Mouse (Mus musculus): ENCODE data around the gene Sipa1l1. TPM values are rescaled to one million over a fixed set of nuclear protein-coding genes. Genes with fewer than 3 reads are reported as not detected.
A peak's percentile ranks its signal among the peaks of the same experiment; 100 is the strongest.

Gene Sipa1l1
- total RNA-seq, 2 experiments from 2014 or later: 26.6 to 43.1 TPM

- ATAC-seq (replicated peaks; ENCODE audit: poor library complexity, severe bottlenecking): no peak
These were observed 155.5 kb downstream of the Sipa1l1 start for GRCm38 (mm10) chr12:82324621-82325020.

GRCm38 (mm10) chr12:82325502-82325901 lies 156.4 kb downstream of the Sipa1l1 start:
- ATAC-seq (replicated peaks; ENCODE audit: poor library complexity, severe bottlenecking): no peak

GRCm38 (mm10) chr12:82326438-82326837 lies 157.3 kb downstream of the Sipa1l1 start:
- no peak for ATAC-seq (replicated peaks; ENCODE audit: poor library complexity, severe bottlenecking)

- peak; percentile 70 for ATAC-seq (replicated peaks; ENCODE audit: poor library complexity, severe bottlenecking)
These were observed 159.0 kb downstream of the Sipa1l1 start for GRCm38 (mm10) chr12:82328112-82328511.

GRCm38 (mm10) chr12:82332836-82333614 lies 163.9 kb downstream of the Sipa1l1 start:
- ATAC-seq (replicated peaks; ENCODE audit: poor library complexity, severe bottlenecking): no peak

- ATAC-seq (replicated peaks; ENCODE audit: poor library complexity, severe bottlenecking): no peak
These were observed 164.9 kb downstream of the Sipa1l1 start for GRCm38 (mm10) chr12:82333999-82334398.

GRCm38 (mm10) chr12:82334550-82334949 lies 165.4 kb downstream of the Sipa1l1 start:
- ATAC-seq (replicated peaks; ENCODE audit: poor library complexity, severe bottlenecking): peak; percentile 61; the same call in 1 of the 2 replicates

- no peak for ATAC-seq (replicated peaks; ENCODE audit: poor library complexity, severe bottlenecking)
These were observed 166.0 kb downstream of the Sipa1l1 start for GRCm38 (mm10) chr12:82335095-82335494.

- ATAC-seq (replicated peaks; ENCODE audit: poor library complexity, severe bottlenecking): no peak
These were observed 169.4 kb downstream of the Sipa1l1 start for GRCm38 (mm10) chr12:82338550-82338949.

GRCm38 (mm10) chr12:82339221-82339861 lies 170.2 kb downstream of the Sipa1l1 start:
- ATAC-seq (replicated peaks; ENCODE audit: poor library complexity, severe bottlenecking): no peak

- peak; percentile 90 for ATAC-seq (replicated peaks; ENCODE audit: poor library complexity, severe bottlenecking)
These were observed 171.2 kb downstream of the Sipa1l1 start for GRCm38 (mm10) chr12:82340196-82340918.

GRCm38 (mm10) chr12:82341181-82341580 lies 172.1 kb downstream of the Sipa1l1 start:
- ATAC-seq (replicated peaks; ENCODE audit: poor library complexity, severe bottlenecking): no peak

GRCm38 (mm10) chr12:82341696-82342095 lies 172.6 kb downstream of the Sipa1l1 start:
- ATAC-seq (replicated peaks; ENCODE audit: poor library complexity, severe bottlenecking): no peak

- ATAC-seq (replicated peaks; ENCODE audit: poor library complexity, severe bottlenecking): peak; percentile 97
These were observed 181.0 kb downstream of the Sipa1l1 start for GRCm38 (mm10) chr12:82350082-82350481.

GRCm38 (mm10) chr12:82350891-82351290 lies 181.8 kb downstream of the Sipa1l1 start:
- no peak for ATAC-seq (replicated peaks; ENCODE audit: poor library complexity, severe bottlenecking)

GRCm38 (mm10) chr12:82353660-82354059 lies 184.5 kb downstream of the Sipa1l1 start:
- no peak for ATAC-seq (replicated peaks; ENCODE audit: poor library complexity, severe bottlenecking)

- ATAC-seq (replicated peaks; ENCODE audit: poor library complexity, severe bottlenecking): peak; percentile 48
These were observed 186.5 kb downstream of the Sipa1l1 start for GRCm38 (mm10) chr12:82355419-82356149.

GRCm38 (mm10) chr12:82356476-82356875 lies 187.4 kb downstream of the Sipa1l1 start:
- ATAC-seq (replicated peaks; ENCODE audit: poor library complexity, severe bottlenecking): no peak

GRCm38 (mm10) chr12:82357431-82357830 lies 188.3 kb downstream of the Sipa1l1 start:
- ATAC-seq (replicated peaks; ENCODE audit: poor library complexity, severe bottlenecking): no peak

GRCm38 (mm10) chr12:82362796-82363195 lies 193.7 kb downstream of the Sipa1l1 start:
- ATAC-seq (replicated peaks; ENCODE audit: poor library complexity, severe bottlenecking): no peak

Data from granulocyte monocyte progenitor cell, adult 5-6 weeks (primary cell).